Mouse (Mus musculus): ENCODE measurements around the gene Olfr1336.

Gene Olfr1336

GRCm38 (mm10) chr7:6455868-6456267 lies at the start of gene Olfr1336:
Olfr1336 (plus strand) TSS chr7:6456168.
- DNase-seq (ENCODE audit: low spot score) = no peak

- peak; percentile 90 for DNase-seq (ENCODE audit: low spot score)
Measured at GRCm38 (mm10) chr7:6410043-6410442, 45.9 kb upstream of the Olfr1336 start, which contains the start of gene Gm20715. Gm20715 (plus strand) TSS chr7:6410277.

- no peak for DNase-seq (ENCODE audit: low spot score)
Measured at GRCm38 (mm10) chr7:6414626-6415441, 41.1 kb upstream of the Olfr1336 start.

DNA sequence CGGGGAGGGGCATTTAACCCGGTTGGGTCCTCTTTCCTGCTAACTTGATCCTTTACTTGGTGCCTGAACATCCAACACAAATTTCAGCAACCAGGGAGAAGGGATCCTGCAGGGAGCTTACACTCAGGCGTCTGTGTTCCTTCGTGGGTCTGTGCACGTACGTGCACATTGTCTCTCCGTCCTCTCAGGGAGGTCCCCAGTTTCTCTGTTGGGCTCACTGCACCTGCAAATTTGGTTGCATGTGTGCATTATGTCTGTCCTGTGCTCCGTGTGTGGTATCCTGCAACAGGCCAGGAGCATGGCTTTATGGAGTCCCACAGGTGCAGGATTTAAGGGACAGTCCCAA lies 40.6 kb upstream of the Olfr1336 start:
- no peak for DNase-seq (ENCODE audit: low spot score)

DNA sequence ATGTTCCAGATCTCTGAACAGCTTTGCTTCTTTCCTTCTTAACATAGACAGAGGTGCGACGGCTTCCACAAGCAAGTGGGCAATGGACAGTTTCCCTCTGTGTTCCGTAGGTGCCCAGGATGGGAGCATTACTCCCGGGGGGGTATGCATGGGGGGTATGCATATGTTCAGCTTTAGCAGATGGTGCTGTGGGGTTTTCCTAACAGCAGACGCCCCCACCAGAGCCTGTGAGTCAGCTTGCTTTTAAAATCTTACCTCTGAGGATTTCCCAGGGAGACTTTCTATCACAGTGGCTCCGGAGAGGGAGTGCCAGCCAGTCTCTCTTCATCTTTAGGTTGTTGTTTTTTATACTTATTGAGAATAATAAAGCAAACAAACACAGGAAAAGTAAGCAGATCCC lies 36.1 kb upstream of the Olfr1336 start:
- no peak for DNase-seq (ENCODE audit: low spot score)

- DNase-seq (ENCODE audit: low spot score) = no peak
Measured at GRCm38 (mm10) chr7:6429381-6429780, 26.6 kb upstream of the Olfr1336 start.

DNA sequence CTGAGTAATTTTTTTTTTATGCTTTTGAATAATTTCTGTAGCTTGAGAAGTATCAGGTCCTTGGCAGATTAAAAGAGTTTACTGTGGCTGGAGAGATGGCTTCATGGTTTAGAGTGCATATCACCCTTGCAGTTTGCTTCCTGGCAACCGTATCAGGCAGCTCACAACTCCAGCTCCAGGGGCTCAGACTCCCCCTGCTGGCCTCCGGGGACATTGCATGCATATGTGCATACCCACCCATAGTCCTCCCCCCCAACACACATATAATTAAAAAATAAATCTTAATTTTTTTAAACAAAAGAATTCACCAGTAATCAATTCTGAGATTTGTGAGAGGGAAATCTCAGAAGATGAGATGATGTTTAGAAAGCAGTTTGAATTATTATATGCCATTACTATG lies 25.6 kb upstream of the Olfr1336 start:
- no peak for DNase-seq (ENCODE audit: low spot score)

- no peak for DNase-seq (ENCODE audit: low spot score)
Measured at GRCm38 (mm10) chr7:6438388-6438787, 17.6 kb upstream of the Olfr1336 start, which contains the start of gene Olfr1344. Olfr1344 (plus strand) TSS chr7:6438688.

DNA sequence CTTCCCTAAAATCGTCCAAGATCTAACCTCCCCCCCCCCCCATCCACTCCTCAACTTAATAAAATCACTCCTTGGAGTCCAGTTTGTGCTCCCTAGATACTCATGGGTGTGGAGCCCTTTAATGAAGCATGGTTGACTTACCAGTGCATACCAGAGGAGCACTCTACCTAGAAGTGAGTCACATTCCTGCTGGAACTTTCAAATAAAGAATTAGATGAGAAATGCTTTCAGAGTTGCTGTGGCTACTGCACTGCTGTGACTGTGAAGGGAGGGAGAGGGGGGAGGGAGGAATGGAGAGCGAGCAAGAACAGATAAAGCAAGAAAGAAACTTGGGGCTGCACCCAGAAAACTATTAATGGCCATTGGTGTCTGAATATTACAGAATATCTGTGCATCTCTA lies 14.8 kb upstream of the Olfr1336 start:
- no peak for DNase-seq (ENCODE audit: low spot score)

- DNase-seq (ENCODE audit: low spot score) = no peak
Measured at GRCm38 (mm10) chr7:6447771-6448170, 8.2 kb upstream of the Olfr1336 start.

DNA sequence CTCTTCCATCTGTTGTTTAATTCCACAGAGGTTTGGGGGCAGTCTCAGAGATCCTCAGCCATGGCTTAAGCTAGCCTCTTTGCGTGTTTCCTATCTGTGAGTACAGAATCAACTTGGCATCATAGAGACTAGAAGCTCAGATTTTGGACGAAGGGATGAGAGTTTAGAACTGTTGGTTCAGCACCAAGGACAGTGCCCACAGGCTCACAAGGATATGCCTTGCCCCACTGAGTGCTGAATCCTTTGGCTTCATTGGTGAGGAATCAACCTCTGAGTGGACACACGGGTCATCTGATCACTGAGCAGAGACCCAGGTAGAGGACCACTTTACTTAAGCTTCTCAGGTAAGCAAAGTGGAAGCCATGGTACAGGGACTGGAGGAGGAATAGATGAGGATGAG lies 431 bp downstream of the Olfr1336 start:
- no peak for DNase-seq (ENCODE audit: low spot score)

- DNase-seq (ENCODE audit: low spot score) = no peak
Measured at GRCm38 (mm10) chr7:6466951-6467350, 11.0 kb downstream of the Olfr1336 start, which contains the start of gene Olfr1346. Olfr1346 (plus strand) TSS chr7:6467101.

DNA sequence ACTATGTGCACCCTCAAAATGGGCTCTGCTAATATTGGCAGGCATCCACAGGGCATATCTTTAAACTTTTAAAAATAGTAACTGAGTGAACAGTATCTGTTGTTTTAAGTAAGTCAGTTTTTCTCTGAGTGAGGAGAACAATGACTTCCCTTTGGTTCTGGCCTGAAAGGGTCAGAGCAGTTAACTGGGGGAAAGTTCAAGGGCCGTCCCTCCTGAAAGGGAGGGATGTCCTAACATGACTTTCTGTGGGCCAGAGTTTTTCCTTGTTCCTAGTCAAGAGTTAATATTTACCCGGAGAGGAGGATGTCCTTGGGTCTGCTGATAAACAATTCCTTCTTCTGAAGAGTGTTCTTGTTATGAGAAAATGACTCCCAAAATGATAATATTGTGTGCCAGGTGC lies 21.7 kb downstream of the Olfr1336 start:
- peak; percentile 64 for DNase-seq (ENCODE audit: low spot score)

- DNase-seq (ENCODE audit: low spot score) = no peak
Measured at GRCm38 (mm10) chr7:6486841-6487240, 30.9 kb downstream of the Olfr1336 start, which contains the start of gene Olfr5. Olfr5 (minus strand) TSS chr7:6486941.

DNA sequence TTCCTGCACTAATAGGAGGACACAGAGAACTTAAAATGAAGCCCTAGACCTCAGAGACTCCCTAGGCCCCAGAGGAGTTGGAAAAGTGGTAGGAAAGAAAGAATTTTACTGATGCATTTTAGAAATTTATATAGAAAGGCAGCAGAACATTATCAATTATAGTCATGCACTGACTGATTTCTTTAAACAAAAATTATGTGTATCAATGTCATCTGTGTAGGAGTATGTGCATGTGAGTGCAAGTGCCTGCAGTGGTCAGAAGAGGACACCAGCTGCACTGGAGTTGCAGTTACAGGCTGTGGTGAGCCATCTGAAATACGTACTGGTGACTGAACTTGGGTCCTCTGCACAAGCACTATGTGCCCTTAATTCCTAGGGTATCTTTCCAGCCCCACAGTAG lies 43.7 kb downstream of the Olfr1336 start, which contains the start of gene Olfr1347:
Gene Olfr1347, minus strand, starts transcription at position 101 of the 400 bp plus-strand sequence.
- no peak for DNase-seq (ENCODE audit: low spot score)

DNA sequence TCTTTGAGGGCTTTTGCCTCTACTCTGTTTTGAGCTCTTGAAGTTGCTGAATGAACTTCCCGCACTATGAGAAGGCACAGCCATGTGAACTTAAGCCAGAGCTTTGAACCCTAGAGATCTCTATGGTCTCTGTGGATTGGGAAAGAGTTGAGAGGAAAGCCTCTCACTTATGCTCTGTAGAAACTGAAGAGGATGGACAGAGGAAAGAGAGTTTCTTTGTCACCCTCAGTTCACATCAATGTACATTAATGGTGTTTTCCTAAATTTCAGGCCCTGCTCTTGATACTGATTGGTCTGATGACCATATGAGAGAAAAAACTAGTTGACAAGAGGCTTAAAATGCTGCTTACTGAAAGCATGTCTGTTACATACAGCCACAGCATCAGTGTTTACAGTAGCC lies 52.7 kb downstream of the Olfr1336 start, which contains the start of gene Olfr1348:
Gene Olfr1348, minus strand, starts transcription at position 101 of the 400 bp plus-strand sequence.
- DNase-seq (ENCODE audit: low spot score) = no peak
